Mouse (Mus musculus): Measurements from ENCODE around the gene Cav2. TPM values are rescaled to one million over a fixed set of nuclear protein-coding genes. Genes with fewer than 3 reads are reported as not detected.

Cav2 gene
- total RNA-seq, 4 experiments from 2014 or later, result 31.2 to 35.7 (median 33.2) TPM

GRCm38 (mm10) chr6:17309260-17309659, 28.3 kb downstream of the Cav2 start:
- DNase-seq (ENCODE audit: low spot score in 2 of 2), result peak in 1 of 2 experiments; percentile 14

- DNase-seq (ENCODE audit: low spot score in 2 of 2), result no peak
Observed at GRCm38 (mm10) chr6:17314241-17314640, 33.3 kb downstream of the Cav2 start.

- DNase-seq (ENCODE audit: low spot score in 2 of 2), result no peak
Observed at GRCm38 (mm10) chr6:17314659-17315616, 34.0 kb downstream of the Cav2 start.

GRCm38 (mm10) chr6:17316294-17317166, 35.5 kb downstream of the Cav2 start:
- DNase-seq (ENCODE audit: low spot score in 2 of 2), result no peak

- DNase-seq (ENCODE audit: low spot score in 2 of 2), result no peak
Observed at GRCm38 (mm10) chr6:17317167-17317524, 36.2 kb downstream of the Cav2 start.

GRCm38 (mm10) chr6:17317944-17318343, 37.0 kb downstream of the Cav2 start:
- DNase-seq (ENCODE audit: low spot score in 2 of 2), result no peak

GRCm38 (mm10) chr6:17321976-17322375, 41.0 kb downstream of the Cav2 start:
- DNase-seq (ENCODE audit: low spot score in 2 of 2), result no peak

GRCm38 (mm10) chr6:17327216-17327615, 46.2 kb downstream of the Cav2 start:
- DNase-seq (ENCODE audit: low spot score in 2 of 2), result no peak

GRCm38 (mm10) chr6:17329801-17330200, 48.8 kb downstream of the Cav2 start:
- DNase-seq (ENCODE audit: low spot score in 2 of 2), result no peak

GRCm38 (mm10) chr6:17337724-17338123, 56.7 kb downstream of the Cav2 start:
- no peak for DNase-seq (ENCODE audit: low spot score in 2 of 2)

Other genes with a start within 250 kb of the Cav2 start
- gene Tes, start 216.0 kb upstream of the Cav2 start, total RNA-seq (2022), result 1 to 10 TPM; 2.9 to 4.3 (median 3.6) TPM
- 10 to 100 TPM; 16.8 to 17.9 (median 16.9) TPM for gene Cav1, start 25.1 kb downstream of the Cav2 start, total RNA-seq (2022)
- 1 to 10 TPM; 4.4 to 6.4 (median 4.7) TPM for gene Met, start 182.6 kb downstream of the Cav2 start, total RNA-seq (2022)